Mouse (Mus musculus) left cerebral cortex, postnatal 25 days (tissue): ENCODE measurements at regions not wholly inside any gene's neighbourhood (a gene's known extent, or its start where the extent isn't known, plus 50 kb on each side); places are given as distances from the start of the nearest gene placed in this dataset.
"Not testable (repeated sequence)": the region's sequence is repeated elsewhere in the genome, so short reads cannot be mapped to it uniquely, and the experiment has no call there.

Source experiments
- DNase-seq, 2 experiments: peaks; one replicate each; pipeline ENCODE4 v3.0.0; 2022; ENCODE audit warnings: low spot score in 2 of 2, mixed read lengths in 1 of 2
- intact Hi-C: fragments of 180-260 bp; cut with DNase I; formaldehyde crosslinking; loops from one replicate; pipeline ENCODE4 v1.15.1; 2025

GRCm38 (mm10) chr3:98968811-98969210 is 75.8 kb upstream of the Hao2 start:
- intact Hi-C loops, result no loop called here
- DNase-seq, result no peak

GRCm38 (mm10) chr3:98975777-98976176 is 82.7 kb upstream of the Hao2 start:
- intact Hi-C loops, result loop anchor here (1.0 to 5.0 kb wide), 2 partner anchors 60 to 78 kb away; no protein-coding TSS in a partner anchor
- peak in 1 of 2 experiments; percentile 40 for DNase-seq

GRCm38 (mm10) chr3:98982787-98983186 is 89.7 kb upstream of the Hao2 start:
- DNase-seq, result no peak
- intact Hi-C loops, result no loop called here

- DNase-seq, intact Hi-C loops: not testable (repeated sequence)
Measured at GRCm38 (mm10) chr3:98987266-98987665, 94.2 kb upstream of the Hao2 start.

GRCm38 (mm10) chr3:98990801-98991200 is 97.8 kb upstream of the Hao2 start:
- peak; percentile 15 to 31 for DNase-seq
- intact Hi-C loops, result no loop called here

- DNase-seq, result no peak
- intact Hi-C loops, result no loop called here
Measured at GRCm38 (mm10) chr3:98991276-98991675, 98.2 kb upstream of the Hao2 start.

- peak in 1 of 2 experiments; percentile 6 for DNase-seq
Measured at GRCm38 (mm10) chr3:98994086-98994485, 101.0 kb upstream of the Hao2 start.

GRCm38 (mm10) chr3:99030636-99031035 is 110.2 kb upstream of the Wars2 start:
- DNase-seq, result no peak
- intact Hi-C loops, result no loop called here

More at GRCm38 (mm10) chr3:98994086-98994485, 101.0 kb upstream of the Hao2 start:
- intact Hi-C loops, result no loop called here

- no peak for DNase-seq
- intact Hi-C loops, result no loop called here
Measured at GRCm38 (mm10) chr3:99046190-99046589, 94.7 kb upstream of the Wars2 start.

- no peak for DNase-seq
- intact Hi-C loops, result no loop called here
Measured at GRCm38 (mm10) chr3:99047156-99047555, 93.7 kb upstream of the Wars2 start.

- intact Hi-C loops, result no loop called here
- no peak for DNase-seq
Measured at GRCm38 (mm10) chr3:99049305-99049704, 91.6 kb upstream of the Wars2 start.

- intact Hi-C loops, result no loop called here
Measured at GRCm38 (mm10) chr3:99052176-99052575, 88.7 kb upstream of the Wars2 start.

GRCm38 (mm10) chr3:99067168-99067567 is 73.7 kb upstream of the Wars2 start:
- intact Hi-C loops, result no loop called here
- DNase-seq, result no peak

More at GRCm38 (mm10) chr3:99052176-99052575, 88.7 kb upstream of the Wars2 start:
- DNase-seq, result no peak
